Mouse (Mus musculus): ENCODE results near the gene Wdr11. TPM values are rescaled to one million over a fixed set of nuclear protein-coding genes. Genes with fewer than 3 reads are reported as not detected.

Gene Wdr11
- polyA plus RNA-seq, 2 experiments, result 8.6 to 8.9 TPM

DNA sequence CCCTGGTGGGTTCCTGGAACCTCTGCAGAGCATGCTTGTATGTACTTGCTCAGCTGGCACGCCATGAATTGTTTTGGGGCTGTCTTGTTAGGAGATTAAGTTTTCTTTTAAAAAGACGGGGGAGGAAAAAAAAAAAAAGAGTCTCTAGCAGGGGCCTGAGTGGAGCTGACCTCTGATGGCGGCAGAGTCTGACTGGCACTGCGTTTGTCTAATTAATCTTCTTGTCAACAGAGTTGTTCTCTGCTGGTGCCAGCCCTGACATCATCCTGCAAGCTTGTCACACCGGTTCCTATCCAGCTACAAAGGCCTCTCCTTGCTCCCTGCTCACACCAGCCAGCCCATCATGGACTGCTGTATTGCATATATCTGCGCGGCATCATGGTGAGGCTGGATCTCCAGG is 60.1 kb downstream of the Wdr11 start:
- DNase-seq (ENCODE audit: low read depth in 3 of 3, low spot score in 3 of 3) (no peak), ATAC-seq (ENCODE audit: insufficient read depth) (no peak)
- no peak overlapping the region for H3K4me3 ChIP-seq (ENCODE audit: insufficient read depth in 1 of 2, low read depth in 2 of 2, low read length in 2 of 2)
- no peaks in the 10 kb centered on the region for H3K9me3 ChIP-seq (ENCODE audit: control insufficient read depth, low read length)
- no peaks in the 10 kb centered on the region for H3K4me1 ChIP-seq (replicated peaks; ENCODE audit: control insufficient read depth in 2 of 2, insufficient read depth in 2 of 2, low read length in 1 of 2)
- H3K36me3 ChIP-seq (replicated peaks; ENCODE audit: control insufficient read depth, insufficient read depth, low read depth), result no peaks in the 10 kb centered on the region
- WGBS (ENCODE audit: insufficient replicate concordance), result 59% methylated on average over 7 of the region's 7 CpGs
- no peak overlapping the region for H3K27ac ChIP-seq
- H3K9ac ChIP-seq (replicated peaks), result no peak overlapping the region
- no peak overlapping the region for H3K4me2 ChIP-seq (ENCODE audit: low read depth)
- TF ChIP-seq EP300 (IDR thresholded peaks at IDR 0.05; ENCODE audit: low read depth), result no peak
- TF ChIP-seq CTCF (IDR thresholded peaks at IDR 0.05; ENCODE audit: low read depth), result no peak
- H3K27me3 ChIP-seq (ENCODE audit: control insufficient read depth, insufficient read depth, low read length), result no peaks in the 10 kb centered on the region

DNA sequence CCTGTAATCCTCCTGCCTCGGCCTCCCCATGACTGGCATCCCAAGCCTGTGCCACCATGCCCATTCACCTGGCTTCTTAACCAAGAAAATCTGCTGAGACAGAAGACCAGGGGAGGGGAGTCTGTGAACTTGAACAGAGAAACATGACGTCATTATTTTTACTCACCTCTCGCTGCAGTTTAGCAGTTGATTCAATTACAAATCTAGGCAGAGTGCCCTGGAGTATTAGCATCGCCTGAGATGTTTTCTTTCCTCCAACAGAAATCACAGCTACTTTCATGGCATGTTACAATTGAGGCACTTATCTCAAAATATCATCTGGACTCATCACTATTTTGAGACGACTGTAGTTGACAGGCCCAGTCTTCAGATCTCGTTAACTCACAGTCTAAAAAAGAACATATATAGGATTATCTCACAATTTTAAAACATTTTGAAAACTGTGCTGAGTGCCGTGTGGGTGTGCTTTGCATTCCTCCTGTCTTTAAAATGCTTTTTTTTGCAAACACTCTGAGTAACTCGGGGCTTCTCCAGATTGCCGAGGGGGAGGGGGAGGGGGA is 61.3 kb downstream of the Wdr11 start:
- H3K4me2 ChIP-seq (ENCODE audit: low read depth), result no peak overlapping the region
- H3K36me3 ChIP-seq (replicated peaks; ENCODE audit: control insufficient read depth, insufficient read depth, low read depth), result no peaks in the 10 kb centered on the region
- ATAC-seq (ENCODE audit: insufficient read depth), result no peak
- 43% methylated on average over 9 of the region's 9 CpGs for WGBS (ENCODE audit: insufficient replicate concordance)
- TF ChIP-seq EP300 (IDR thresholded peaks at IDR 0.05; ENCODE audit: low read depth), result no peak
- no peak for TF ChIP-seq CTCF (IDR thresholded peaks at IDR 0.05; ENCODE audit: low read depth)
- H3K27ac ChIP-seq, result no peak overlapping the region
- DNase-seq (ENCODE audit: low read depth in 3 of 3, low spot score in 3 of 3), result no peak
- no peaks in the 10 kb centered on the region for H3K4me1 ChIP-seq (replicated peaks; ENCODE audit: control insufficient read depth in 2 of 2, insufficient read depth in 2 of 2, low read length in 1 of 2)
- no peaks in the 10 kb centered on the region for H3K27me3 ChIP-seq (ENCODE audit: control insufficient read depth, insufficient read depth, low read length)
- no peak overlapping the region for H3K9ac ChIP-seq (replicated peaks)
- no peak overlapping the region for H3K4me3 ChIP-seq (ENCODE audit: insufficient read depth in 1 of 2, low read depth in 2 of 2, low read length in 2 of 2)
- H3K9me3 ChIP-seq (ENCODE audit: control insufficient read depth, low read length), result no peaks in the 10 kb centered on the region

DNA sequence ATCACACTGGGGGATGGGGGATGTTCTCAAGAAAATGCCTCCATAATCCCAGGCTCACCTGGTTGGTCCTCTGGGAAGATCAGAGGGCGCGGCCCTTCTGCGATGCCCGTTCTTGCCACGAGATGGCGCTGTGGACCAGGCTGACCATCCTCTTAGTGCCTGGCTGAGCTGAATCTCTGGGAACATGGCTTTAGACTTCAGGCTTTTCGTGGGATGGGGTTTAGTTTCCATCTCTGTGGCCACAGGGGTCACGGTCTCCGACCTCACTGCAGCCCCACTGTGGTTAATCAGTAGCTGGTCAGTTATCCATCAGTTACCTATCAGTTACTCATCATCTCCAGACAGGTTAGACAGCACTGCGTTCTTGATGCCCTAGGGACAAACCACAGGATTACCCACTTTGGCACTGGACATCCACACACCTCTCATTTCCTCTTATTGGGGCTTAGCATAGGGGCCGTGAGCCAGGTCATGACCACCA is 62.2 kb downstream of the Wdr11 start:
- peak; percentile 22; the same call in 1 of the 2 replicates for ATAC-seq (ENCODE audit: insufficient read depth)
- TF ChIP-seq CTCF (IDR thresholded peaks at IDR 0.05; ENCODE audit: low read depth) (peak; percentile 96), EP300 (IDR thresholded peaks at IDR 0.05; ENCODE audit: low read depth) (no peak)

DNA sequence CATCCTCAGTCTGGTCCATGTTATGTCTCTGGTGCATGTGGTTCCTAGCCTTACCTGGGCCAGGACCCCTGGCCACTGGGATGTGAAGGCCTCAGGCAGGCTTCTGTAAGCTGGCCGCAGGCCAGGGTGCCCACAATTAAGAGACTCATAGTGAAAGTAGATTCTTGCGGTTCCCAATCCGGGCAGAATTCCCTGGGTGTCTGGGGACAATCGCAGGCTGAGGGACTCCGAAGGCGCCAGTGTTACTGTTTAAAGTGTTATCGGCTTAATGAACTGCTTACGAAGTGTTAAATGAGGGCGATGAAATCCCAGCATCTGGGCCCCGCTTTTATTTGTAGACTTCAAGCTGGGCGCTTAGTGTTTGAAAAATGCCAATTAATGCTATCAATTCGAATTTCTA is 63.3 kb downstream of the Wdr11 start:
- H3K36me3 ChIP-seq (replicated peaks; ENCODE audit: control insufficient read depth, insufficient read depth, low read depth), result no peaks in the 10 kb centered on the region
- 41% methylated on average over 12 of the region's 12 CpGs for WGBS (ENCODE audit: insufficient replicate concordance)
- H3K9me3 ChIP-seq (ENCODE audit: control insufficient read depth, low read length), result no peaks in the 10 kb centered on the region
- H3K4me1 ChIP-seq (replicated peaks; ENCODE audit: control insufficient read depth in 2 of 2, insufficient read depth in 2 of 2, low read length in 1 of 2), result no peaks in the 10 kb centered on the region
- no peak overlapping the region for H3K27ac ChIP-seq
- no peak for ATAC-seq (ENCODE audit: insufficient read depth)
- no peak overlapping the region for H3K9ac ChIP-seq (replicated peaks)
- TF ChIP-seq CTCF (IDR thresholded peaks at IDR 0.05; ENCODE audit: low read depth), result no peak
- TF ChIP-seq EP300 (IDR thresholded peaks at IDR 0.05; ENCODE audit: low read depth), result no peak
- no peak overlapping the region for H3K4me3 ChIP-seq (ENCODE audit: insufficient read depth in 1 of 2, low read depth in 2 of 2, low read length in 2 of 2)
- DNase-seq (ENCODE audit: low read depth in 3 of 3, low spot score in 3 of 3), result no peak
- H3K27me3 ChIP-seq (ENCODE audit: control insufficient read depth, insufficient read depth, low read length), result no peaks in the 10 kb centered on the region
- H3K4me2 ChIP-seq (ENCODE audit: low read depth), result no peak overlapping the region

More for the DNA sequence above, 62.2 kb downstream of the Wdr11 start:
- WGBS (ENCODE audit: insufficient replicate concordance), result 14% methylated on average over 11 of the region's 11 CpGs
- no peaks in the 10 kb centered on the region for H3K27me3 ChIP-seq (ENCODE audit: control insufficient read depth, insufficient read depth, low read length)
- no peaks in the 10 kb centered on the region for H3K9me3 ChIP-seq (ENCODE audit: control insufficient read depth, low read length)
- no peaks in the 10 kb centered on the region for H3K36me3 ChIP-seq (replicated peaks; ENCODE audit: control insufficient read depth, insufficient read depth, low read depth)
- no peak overlapping the region for H3K9ac ChIP-seq (replicated peaks)
- H3K4me1 ChIP-seq (replicated peaks; ENCODE audit: control insufficient read depth in 2 of 2, insufficient read depth in 2 of 2, low read length in 1 of 2), result no peaks in the 10 kb centered on the region
- no peak overlapping the region for H3K4me3 ChIP-seq (ENCODE audit: insufficient read depth in 1 of 2, low read depth in 2 of 2, low read length in 2 of 2)
- no peak overlapping the region for H3K27ac ChIP-seq
- DNase-seq (ENCODE audit: low read depth in 3 of 3, low spot score in 3 of 3), result no peak
- no peak overlapping the region for H3K4me2 ChIP-seq (ENCODE audit: low read depth)

DNA sequence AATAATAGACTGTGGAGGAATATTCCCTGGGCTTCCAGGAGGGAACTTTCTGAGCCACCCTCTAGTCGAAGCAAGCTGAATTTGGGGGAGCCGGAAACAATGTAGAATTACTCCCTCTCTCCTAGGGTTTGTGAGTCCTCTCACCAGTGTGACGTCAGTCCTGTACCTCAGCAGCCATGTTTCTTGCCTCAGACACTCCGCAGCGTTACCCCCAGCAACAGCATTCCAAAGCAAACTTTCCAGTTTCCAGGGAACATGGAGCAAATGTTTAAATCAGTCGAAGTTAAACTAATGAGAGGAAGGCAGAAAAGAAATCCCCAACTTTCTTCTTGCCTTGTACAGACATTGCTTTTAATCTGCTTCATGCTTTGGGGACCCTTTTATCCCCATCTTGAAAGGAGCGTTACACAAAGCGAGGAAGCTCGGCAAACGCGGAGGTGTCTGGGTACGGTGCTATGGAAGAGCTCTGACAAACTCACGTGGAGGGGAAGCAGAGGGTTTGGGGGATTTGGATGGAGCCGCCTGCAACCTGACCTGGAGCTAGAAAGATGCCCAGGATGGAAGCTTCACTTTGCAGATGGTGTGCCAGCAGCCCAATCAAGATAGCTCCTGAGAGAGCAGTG is 64.1 kb downstream of the Wdr11 start:
- 60% methylated on average over 14 of the region's 14 CpGs for WGBS (ENCODE audit: insufficient replicate concordance)
- no peak overlapping the region for H3K9ac ChIP-seq (replicated peaks)
- ATAC-seq (ENCODE audit: insufficient read depth), result no peak

More for the DNA sequence above, 64.1 kb downstream of the Wdr11 start:
- Histone ChIP-seq H3K27ac (no peak overlapping the region), H3K36me3 (replicated peaks; ENCODE audit: control insufficient read depth, insufficient read depth, low read depth) (no peaks in the 10 kb centered on the region), H3K4me2 (ENCODE audit: low read depth) (no peak overlapping the region), H3K9me3 (ENCODE audit: control insufficient read depth, low read length) (no peaks in the 10 kb centered on the region), H3K27me3 (ENCODE audit: control insufficient read depth, insufficient read depth, low read length) (no peaks in the 10 kb centered on the region), H3K4me3 (ENCODE audit: insufficient read depth in 1 of 2, low read depth in 2 of 2, low read length in 2 of 2) (no peak overlapping the region), H3K4me1 (replicated peaks; ENCODE audit: control insufficient read depth in 2 of 2, insufficient read depth in 2 of 2, low read length in 1 of 2) (no peaks in the 10 kb centered on the region)
- DNase-seq (ENCODE audit: low read depth in 3 of 3, low spot score in 3 of 3), result no peak
- TF ChIP-seq CTCF (IDR thresholded peaks at IDR 0.05; ENCODE audit: low read depth) (no peak), EP300 (IDR thresholded peaks at IDR 0.05; ENCODE audit: low read depth) (no peak)

All from liver, embryonic 14.5 days (tissue).